Mouse (Mus musculus) limb, embryonic 12.5 days (tissue): ENCODE results near the gene Mbl2. TPM values are rescaled to one million over a fixed set of nuclear protein-coding genes. Genes with fewer than 3 reads are reported as not detected.
A peak's percentile ranks its signal among the peaks of the same experiment; 100 is the strongest.
"Not testable (repeated sequence)": the region's sequence is repeated elsewhere in the genome, so short reads cannot be mapped to it uniquely, and the experiment has no call there.

ENCODE experiments used
- ATAC-seq: fragments of 200-750 bp; cut with Nextera tagmentation; 2 replicates; pipeline ENCODE4 v1.8.0; 2017; ENCODE audit warnings: low read depth, moderate TSS enrichment; ENCODE audit not compliant: insufficient number of reproducible peaks, insufficient read depth, low FRiP score, low TSS enrichment
- H3K27ac ChIP-seq: fragments of 300-500 bp; sonication (generic); 2 replicates; pipeline ENCODE4 v1.5.1; 2016; ENCODE audit warnings: mild to moderate bottlenecking, moderate library complexity
- H3K27me3 ChIP-seq: fragments of 300-500 bp; sonication (generic); 2 replicates; pipeline ENCODE4 v1.6.1; 2016; ENCODE audit warnings: mild to moderate bottlenecking, moderate library complexity
- H3K36me3 ChIP-seq: fragments of 300-500 bp; sonication (generic); 2 replicates; pipeline ENCODE4 v1.6.1; 2016; ENCODE audit warnings: mild to moderate bottlenecking, moderate library complexity
- H3K4me1 ChIP-seq: fragments of 300-500 bp; sonication (generic); replicated peaks from 2 replicates; pipeline ENCODE4 v1.6.1; 2016
- H3K4me2 ChIP-seq: fragments of 300-500 bp; sonication (generic); 2 replicates; pipeline ENCODE4 v1.6.1; 2016; ENCODE audit warnings: mild to moderate bottlenecking, moderate library complexity
- H3K4me3 ChIP-seq: fragments of 300-500 bp; sonication (generic); replicated peaks from 2 replicates; pipeline ENCODE4 v1.5.1; 2016; ENCODE audit warnings: mild to moderate bottlenecking
- H3K9ac ChIP-seq: fragments of 300-500 bp; sonication (generic); replicated peaks from 2 replicates; pipeline ENCODE4 v1.6.1; 2016; ENCODE audit warnings: mild to moderate bottlenecking, moderate library complexity
- H3K9me3 ChIP-seq: fragments of 300-500 bp; sonication (generic); 2 replicates; pipeline ENCODE4 v1.6.1; 2016; ENCODE audit warnings: mild to moderate bottlenecking, moderate library complexity
- WGBS: fragments of 180-500 bp; shearing (Covaris S2); methylation state at CpG from one replicate; pipeline ENCODE4 v1.1.7; 2016; 5-methylcytosine and 5-hydroxymethylcytosine counted together
- polyA plus RNA-seq: library from polyadenylated mRNA; unstranded; fragments of >200 nt; fragmentation: Nextera tagmentation; extraction: Ambion mirVana; gene quantifications from 2 replicates; pipeline ENCODE4 v1.2.1, GENCODE M21; 2016

Gene Mbl2
- polyA plus RNA-seq = not detected in 2 replicates

- Histone ChIP-seq H3K36me3 (no peaks in the 10 kb centered on the region), H3K27me3 (no peaks in the 10 kb centered on the region; the same call in 1 of the 2 replicates), H3K27ac (no peak within 1 kb of the TSS), H3K4me3 (no peak within 1 kb of the TSS), H3K4me2 (no peak within 1 kb of the TSS), H3K9ac (no peak within 1 kb of the TSS), H3K9me3 (no peaks in the 10 kb centered on the region), H3K4me1 (no peaks in the 10 kb centered on the region)
- ATAC-seq = no peak
- 92% methylated on average over 3 of the region's 3 CpGs for WGBS
Observed at GRCm38 (mm10) chr19:30232691-30233090, at the start of gene Mbl2. Gene Mbl2 (plus strand): TSS chr19:30232942.

- Histone ChIP-seq H3K4me1 (no peaks in the 10 kb centered on the region), H3K27me3 (no peaks in the 10 kb centered on the region), H3K4me2 (no peak overlapping the region), H3K9me3 (peaks cover 10% of the 10 kb centered on the region), H3K36me3 (no peaks in the 10 kb centered on the region), H3K27ac (no peak overlapping the region), H3K9ac (no peak overlapping the region), H3K4me3 (no peak overlapping the region)
- no peak for ATAC-seq
- WGBS = 79% methylated on average over 2 of the region's 2 CpGs
Observed at GRCm38 (mm10) chr19:30185536-30185935, 47.2 kb upstream of the Mbl2 start.

GRCm38 (mm10) chr19:30187232-30187631 is 45.5 kb upstream of the Mbl2 start:
- peaks cover 10% of the 10 kb centered on the region for H3K9me3 ChIP-seq
- no peaks in the 10 kb centered on the region for H3K36me3 ChIP-seq
- no peak overlapping the region for H3K27ac ChIP-seq
- H3K9ac ChIP-seq = no peak overlapping the region
- no peak for ATAC-seq
- WGBS = 81% methylated on average over 2 of the region's 2 CpGs
- H3K27me3 ChIP-seq = no peaks in the 10 kb centered on the region
- H3K4me2 ChIP-seq = no peak overlapping the region
- no peaks in the 10 kb centered on the region for H3K4me1 ChIP-seq
- H3K4me3 ChIP-seq = no peak overlapping the region

GRCm38 (mm10) chr19:30194999-30195398 is 37.7 kb upstream of the Mbl2 start:
- Histone ChIP-seq H3K4me3 (no peak overlapping the region), H3K36me3 (no peaks in the 10 kb centered on the region), H3K9me3 (peaks cover 2% of the 10 kb centered on the region), H3K27me3 (no peaks in the 10 kb centered on the region), H3K4me1 (no peaks in the 10 kb centered on the region), H3K9ac (no peak overlapping the region), H3K27ac (no peak overlapping the region), H3K4me2 (no peak overlapping the region)
- 77% methylated on average over 6 of the region's 6 CpGs for WGBS
- ATAC-seq = no peak

- Histone ChIP-seq H3K9me3 (no peaks in the 10 kb centered on the region), H3K4me2 (no peak overlapping the region), H3K4me3 (no peak overlapping the region), H3K36me3 (no peaks in the 10 kb centered on the region), H3K27ac (no peak overlapping the region), H3K4me1 (no peaks in the 10 kb centered on the region), H3K9ac (no peak overlapping the region), H3K27me3 (no peaks in the 10 kb centered on the region)
- ATAC-seq = no peak
- WGBS = 53% methylated on average over 7 of the region's 7 CpGs
Observed at GRCm38 (mm10) chr19:30202177-30202576, 30.6 kb upstream of the Mbl2 start.

GRCm38 (mm10) chr19:30205159-30205816 is 27.5 kb upstream of the Mbl2 start:
- WGBS = 17% methylated on average over 12 of the region's 12 CpGs
- no peaks in the 10 kb centered on the region for H3K9me3 ChIP-seq
- peak; percentile 66; the same call in 1 of the 2 replicates for ATAC-seq
- no peaks in the 10 kb centered on the region for H3K36me3 ChIP-seq
- H3K4me2 ChIP-seq = no peak overlapping the region
- H3K4me1 ChIP-seq = no peaks in the 10 kb centered on the region
- H3K9ac ChIP-seq = no peak overlapping the region
- H3K4me3 ChIP-seq = no peak overlapping the region
- H3K27ac ChIP-seq = no peak overlapping the region
- no peaks in the 10 kb centered on the region for H3K27me3 ChIP-seq

GRCm38 (mm10) chr19:30205874-30206273 is 26.9 kb upstream of the Mbl2 start:
- Histone ChIP-seq H3K36me3 (no peaks in the 10 kb centered on the region), H3K4me3 (no peak overlapping the region), H3K4me1 (no peaks in the 10 kb centered on the region), H3K9me3 (no peaks in the 10 kb centered on the region), H3K9ac (no peak overlapping the region), H3K27ac (no peak overlapping the region), H3K27me3 (no peaks in the 10 kb centered on the region), H3K4me2 (no peak overlapping the region)
- WGBS = 82% methylated on average over 4 of the region's 4 CpGs
- ATAC-seq = no peak

- H3K4me3 ChIP-seq = no peak overlapping the region
- no peaks in the 10 kb centered on the region for H3K9me3 ChIP-seq
- H3K4me2 ChIP-seq = no peak overlapping the region
- ATAC-seq = no peak
- no peak overlapping the region for H3K27ac ChIP-seq
- no peaks in the 10 kb centered on the region for H3K36me3 ChIP-seq
- no peak overlapping the region for H3K9ac ChIP-seq
- H3K4me1 ChIP-seq = no peaks in the 10 kb centered on the region
- H3K27me3 ChIP-seq = no peaks in the 10 kb centered on the region
- WGBS = 88% methylated on average over 1 of the region's 1 CpGs
Observed at GRCm38 (mm10) chr19:30206981-30207380, 25.8 kb upstream of the Mbl2 start.

GRCm38 (mm10) chr19:30209006-30209405 is 23.7 kb upstream of the Mbl2 start:
- H3K4me2 ChIP-seq, H3K36me3 ChIP-seq, H3K4me1 ChIP-seq, H3K27ac ChIP-seq, H3K9ac ChIP-seq, H3K4me3 ChIP-seq, H3K9me3 ChIP-seq, H3K27me3 ChIP-seq, ATAC-seq: not testable (repeated sequence)
- WGBS = 92% methylated on average over 8 of the region's 8 CpGs

GRCm38 (mm10) chr19:30214026-30214425 is 18.7 kb upstream of the Mbl2 start:
- Histone ChIP-seq H3K4me1 (no peaks in the 10 kb centered on the region), H3K36me3 (no peaks in the 10 kb centered on the region), H3K4me3 (no peak overlapping the region), H3K4me2 (no peak overlapping the region), H3K9ac (no peak overlapping the region), H3K9me3 (no peaks in the 10 kb centered on the region), H3K27me3 (no peaks in the 10 kb centered on the region), H3K27ac (no peak overlapping the region)
- no peak for ATAC-seq
- WGBS = 30% methylated on average over 2 of the region's 2 CpGs

- not testable (repeated sequence) for H3K27ac ChIP-seq, H3K4me3 ChIP-seq, H3K4me1 ChIP-seq, ATAC-seq, H3K9me3 ChIP-seq, H3K27me3 ChIP-seq, H3K9ac ChIP-seq, H3K4me2 ChIP-seq, H3K36me3 ChIP-seq
- 58% methylated on average over 2 of the region's 2 CpGs for WGBS
Observed at GRCm38 (mm10) chr19:30215736-30216135, 17.0 kb upstream of the Mbl2 start.

GRCm38 (mm10) chr19:30216186-30216585 is 16.6 kb upstream of the Mbl2 start:
- WGBS = 78% methylated on average over 4 of the region's 4 CpGs
- no peak for ATAC-seq
- no peak overlapping the region for H3K27ac ChIP-seq

More at GRCm38 (mm10) chr19:30216186-30216585, 16.6 kb upstream of the Mbl2 start:
- H3K4me3 ChIP-seq = no peak overlapping the region
- H3K27me3 ChIP-seq = no peaks in the 10 kb centered on the region
- no peak overlapping the region for H3K4me2 ChIP-seq
- no peaks in the 10 kb centered on the region for H3K36me3 ChIP-seq
- no peaks in the 10 kb centered on the region for H3K9me3 ChIP-seq
- H3K9ac ChIP-seq = no peak overlapping the region
- no peaks in the 10 kb centered on the region for H3K4me1 ChIP-seq
